Mouse (Mus musculus): ENCODE results near the gene Rnf157.
"Not testable (repeated sequence)": the region's sequence is repeated elsewhere in the genome, so short reads cannot be mapped to it uniquely, and the experiment has no call there.

The Rnf157 gene

DNA sequence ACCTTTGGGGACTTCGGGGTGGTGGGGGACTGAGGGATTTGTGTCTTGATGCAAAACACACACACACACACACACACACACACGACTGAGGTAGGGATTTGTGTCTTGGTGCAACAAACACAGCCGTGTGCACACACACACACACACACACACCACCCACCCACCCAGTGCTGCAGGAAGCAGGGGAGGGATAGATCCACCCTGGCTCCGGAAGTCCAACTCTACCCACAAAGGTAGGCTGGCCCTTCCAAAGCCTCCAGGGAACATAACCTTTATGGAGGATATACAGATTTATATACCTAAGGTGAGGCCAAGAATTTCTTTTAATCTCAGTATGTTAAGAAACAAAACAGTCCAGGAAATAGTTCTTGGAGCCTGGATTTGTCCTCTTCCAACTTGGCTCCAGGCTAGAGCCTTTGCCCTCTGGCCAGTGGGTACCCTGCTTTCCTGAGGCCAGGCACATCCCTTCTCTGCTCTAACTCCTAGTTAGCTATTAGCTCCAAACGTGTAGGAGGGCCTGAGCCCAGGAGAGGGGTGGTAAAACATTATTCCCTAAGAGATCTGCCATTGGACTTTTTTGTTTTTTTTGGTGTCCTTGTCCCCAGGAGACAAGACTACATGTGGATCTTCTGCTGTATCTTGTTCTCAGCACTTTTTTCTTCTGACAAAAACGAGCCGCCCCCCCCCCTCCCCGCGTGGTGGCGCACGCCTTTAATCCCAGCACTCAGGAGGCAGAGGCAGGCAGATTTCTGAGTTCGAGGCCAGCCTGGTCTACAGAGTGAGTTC lies 22.3 kb upstream of the Rnf157 start:
- in situ Hi-C loops (cut with MseI, MboI), result no loop called here

DNA sequence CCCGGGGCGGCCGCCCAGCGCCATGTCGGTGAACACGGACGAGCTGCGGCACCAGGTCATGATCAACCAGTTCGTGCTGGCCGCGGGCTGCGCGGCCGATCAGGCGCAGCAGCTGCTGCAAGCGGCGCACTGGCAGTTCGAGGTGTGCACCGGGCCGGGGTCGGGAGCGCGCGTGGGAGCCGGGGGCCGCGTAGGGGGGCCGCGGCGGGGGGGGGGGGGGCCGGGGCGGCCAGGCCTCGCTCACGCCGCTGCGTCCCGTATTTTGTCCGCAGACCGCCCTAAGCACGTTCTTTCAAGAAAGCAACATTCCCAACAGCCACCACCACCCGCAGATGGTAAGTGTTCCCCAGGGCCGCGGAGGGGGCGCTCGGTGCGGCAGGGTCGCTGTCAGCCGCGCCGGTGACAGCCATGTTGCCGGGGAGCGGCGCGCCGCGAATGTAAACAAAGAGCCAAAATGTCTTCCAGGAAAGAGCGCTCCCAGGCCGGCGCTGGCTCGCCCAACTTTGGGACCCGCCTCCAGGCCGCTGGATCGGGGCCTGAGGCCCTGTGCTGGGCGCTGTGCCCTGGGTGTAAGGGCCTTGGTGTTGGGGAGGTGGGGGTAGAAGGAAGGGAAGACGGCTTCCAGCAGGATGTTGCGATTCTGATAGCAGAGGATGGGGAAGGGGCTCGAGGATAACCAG lies 21.6 kb upstream of the Rnf157 start:
- in situ Hi-C loops (cut with MseI, MboI), result no loop called here

DNA sequence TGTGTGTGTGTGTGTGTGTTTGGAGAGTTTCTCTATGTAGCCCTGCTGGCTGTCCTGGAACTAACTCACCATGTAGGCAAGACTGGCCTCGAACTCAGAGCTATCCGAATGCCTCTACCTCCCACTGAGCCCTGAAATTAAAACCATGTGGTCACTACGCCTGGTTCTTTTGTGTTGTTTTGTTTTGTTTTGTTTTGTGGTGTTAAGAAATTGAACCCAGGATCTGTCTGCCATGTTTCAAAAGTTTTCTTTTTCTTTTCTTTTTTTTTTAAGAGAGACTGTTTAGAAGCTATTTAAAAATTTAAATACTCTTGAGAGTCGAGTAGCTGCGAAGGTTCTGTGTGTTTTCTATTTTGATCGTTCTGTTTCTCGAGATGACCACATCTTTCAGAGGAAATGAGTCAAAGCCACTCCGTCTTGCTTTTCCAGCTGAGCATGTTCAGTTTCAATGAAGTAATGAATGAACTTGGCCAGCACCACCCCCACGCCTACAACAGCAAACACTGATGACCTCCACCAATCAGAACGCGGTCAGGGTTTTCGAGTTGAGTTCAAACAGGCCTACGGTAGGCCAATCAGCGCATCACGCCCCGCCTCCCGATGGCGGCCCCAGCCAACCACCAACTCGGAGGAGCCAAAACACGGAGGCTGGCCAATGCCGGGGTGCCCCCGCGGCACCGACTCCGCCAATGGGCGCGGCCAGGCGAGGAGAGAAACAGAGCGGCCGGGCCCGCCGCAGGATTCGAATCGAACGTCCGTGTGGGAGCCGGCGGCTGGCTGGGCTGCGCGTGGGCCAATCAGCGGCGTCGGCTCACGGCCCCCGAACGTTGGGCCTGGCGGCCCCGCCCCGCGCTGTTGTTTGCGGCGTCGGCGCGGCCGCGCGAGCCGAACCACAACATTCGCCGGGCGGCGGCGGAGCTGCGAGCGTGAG lies 20.8 kb upstream of the Rnf157 start, which contains the start of gene Ubald2:
Ubald2 (plus strand) TSS at position 739 of the 931 bp plus-strand sequence.
- in situ Hi-C loops (cut with MseI, MboI), result no loop called here

DNA sequence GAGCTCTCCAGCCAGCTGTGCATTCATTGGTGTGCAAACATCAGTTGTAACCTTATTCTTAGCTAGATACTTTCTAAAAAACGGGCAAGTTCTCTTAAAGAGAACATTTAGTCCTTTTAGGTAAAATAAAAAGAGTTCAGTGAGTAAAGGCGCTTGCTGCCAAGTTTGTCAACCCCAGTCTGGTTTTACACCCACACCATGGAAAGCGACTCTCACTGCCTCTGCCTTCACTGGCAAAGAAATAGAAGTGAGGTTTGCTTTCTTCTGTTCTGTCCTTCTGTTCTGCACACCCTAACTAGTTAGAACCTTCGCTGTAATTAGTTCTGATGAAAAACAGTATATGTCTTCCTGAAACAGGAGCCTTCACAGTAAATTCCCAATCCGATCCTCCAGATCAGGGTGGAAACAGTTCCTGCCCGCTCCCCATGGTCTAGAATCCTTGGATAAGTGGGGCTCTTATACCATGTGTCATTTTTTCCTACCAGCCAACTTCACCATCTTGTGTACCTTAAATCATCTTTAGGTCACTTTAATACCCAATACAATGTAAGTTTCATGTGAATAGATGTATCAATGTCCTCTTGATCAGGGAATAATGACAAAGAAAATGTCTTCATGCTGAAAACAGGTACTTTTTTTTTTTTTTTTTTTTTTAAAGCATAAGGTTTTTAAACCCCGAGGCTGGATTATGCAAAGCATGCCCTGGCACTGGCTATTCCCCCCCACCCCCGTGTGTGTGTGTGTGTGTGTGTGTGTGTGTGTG lies 19.9 kb upstream of the Rnf157 start:
- in situ Hi-C loops (cut with MseI, MboI), result no loop called here

DNA sequence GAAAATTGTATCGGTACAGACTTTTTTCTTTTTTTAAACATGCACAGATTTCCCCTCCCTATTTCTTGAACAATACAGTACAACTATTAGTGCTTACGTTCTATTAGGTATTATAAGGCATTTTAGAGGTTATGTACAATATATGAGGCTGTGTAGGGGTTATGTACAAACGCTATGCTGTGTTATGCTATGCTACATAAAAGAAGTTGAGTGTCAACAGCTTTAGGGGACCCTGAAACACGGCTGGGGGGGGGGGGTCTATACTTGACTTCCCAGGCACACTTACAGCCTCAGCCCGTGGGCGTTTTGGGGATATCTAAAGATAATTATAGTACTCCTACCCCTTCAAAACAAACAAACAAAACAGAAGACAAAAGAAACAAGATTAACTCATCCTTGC lies 19.3 kb upstream of the Rnf157 start:
- in situ Hi-C loops (cut with MseI, MboI), result no loop called here

DNA sequence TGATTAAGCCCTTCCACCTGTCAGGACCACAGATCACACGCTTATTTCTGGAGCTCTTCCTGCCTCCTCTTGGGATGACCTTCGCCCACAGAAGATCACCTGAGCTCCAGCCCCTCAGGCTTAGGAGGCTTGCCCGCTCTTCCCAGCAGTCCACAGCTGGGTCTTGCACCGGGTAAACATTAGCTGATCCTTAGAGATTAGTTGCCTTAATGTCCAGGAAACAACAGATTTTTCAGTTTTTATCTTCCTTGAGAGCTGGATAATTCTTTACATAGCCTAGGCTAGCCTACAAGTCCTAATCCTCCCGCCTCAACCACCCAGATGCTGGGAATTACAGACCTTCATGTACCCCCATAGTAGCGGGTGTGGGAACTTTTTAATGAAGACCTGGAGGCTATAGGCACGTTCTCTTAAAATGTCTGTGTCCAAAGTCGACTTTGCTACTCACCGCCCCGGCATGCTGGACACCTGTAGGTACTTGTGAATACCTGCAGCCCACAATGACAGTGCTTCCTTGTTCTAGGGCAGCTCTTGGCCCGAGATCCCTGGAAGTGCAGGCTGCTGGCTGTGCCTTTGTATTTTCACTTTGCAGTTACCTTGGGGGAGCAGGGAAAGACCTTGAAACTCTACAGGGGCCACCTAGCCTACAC lies 18.7 kb upstream of the Rnf157 start:
- in situ Hi-C loops (cut with MseI, MboI), result no loop called here

DNA sequence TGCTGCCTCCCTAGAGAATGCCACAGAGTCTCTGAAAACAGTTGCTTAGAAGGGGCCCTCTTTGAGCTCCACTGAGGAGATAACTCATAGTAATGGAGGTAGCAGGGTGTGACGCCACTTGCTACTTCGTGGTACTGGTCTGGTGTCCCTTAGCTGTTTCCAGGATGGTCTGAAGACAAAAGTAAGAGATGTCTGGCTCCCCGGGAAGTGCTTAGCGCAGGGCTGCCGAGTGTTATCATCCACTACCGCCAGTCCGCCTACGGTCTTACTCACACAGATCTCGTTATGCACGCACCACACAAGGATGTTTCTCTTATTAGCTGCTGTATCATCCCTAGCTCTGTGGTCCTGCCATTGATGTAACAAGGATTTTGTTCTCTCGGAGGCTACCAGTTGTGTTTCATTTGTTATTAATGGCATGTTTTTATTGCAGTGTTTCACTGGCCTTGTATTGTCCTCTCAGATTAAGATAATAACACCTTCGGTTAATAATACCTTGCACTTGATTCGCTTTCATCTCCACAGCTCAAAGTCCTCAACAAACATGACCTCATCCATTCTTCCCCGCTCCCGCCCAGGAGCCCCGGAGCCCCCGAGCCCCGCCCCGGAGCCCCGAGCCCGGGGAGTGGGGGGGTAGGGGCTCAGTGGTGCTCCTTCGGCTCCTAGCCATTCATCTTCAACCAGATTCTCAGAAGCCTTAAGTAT lies 18.0 kb upstream of the Rnf157 start:
- in situ Hi-C loops (cut with MseI, MboI), result no loop called here

DNA sequence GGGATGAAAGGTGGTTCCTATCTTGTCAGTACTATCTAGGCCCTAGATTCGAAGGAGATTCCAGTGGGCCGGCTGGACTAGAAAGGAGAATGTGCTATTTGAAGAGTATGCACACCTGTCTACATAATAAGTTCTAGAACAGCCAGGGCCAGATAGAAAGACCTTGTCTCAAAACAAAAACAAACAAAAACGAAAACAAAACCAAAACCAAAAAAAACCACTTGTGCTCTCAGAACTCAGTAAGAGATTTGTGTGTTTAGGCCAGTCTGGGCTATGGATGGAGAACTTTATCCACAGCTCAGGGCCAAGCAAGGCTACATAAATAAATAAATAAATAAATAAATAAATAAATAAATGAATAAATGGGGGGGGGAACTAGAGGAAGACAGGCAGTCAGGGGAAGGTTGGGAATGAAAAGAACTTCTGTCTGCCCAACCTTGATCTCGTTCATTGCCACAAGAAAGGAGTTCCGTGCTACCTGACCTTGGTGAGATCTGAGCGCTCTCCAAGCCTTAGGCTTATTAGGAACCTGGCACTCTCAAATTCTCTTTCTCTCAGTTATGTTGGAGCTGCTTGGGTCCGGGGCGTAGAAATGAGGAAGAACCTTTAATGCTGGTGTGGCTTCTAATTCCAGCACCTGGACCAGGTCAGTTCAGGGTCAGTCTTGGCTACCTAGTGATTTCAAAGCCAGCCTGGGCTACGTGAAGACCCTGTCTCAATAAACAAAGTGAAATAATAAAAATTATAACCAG lies 17.2 kb upstream of the Rnf157 start:
- in situ Hi-C loops (cut with MseI, MboI), result no loop called here

DNA sequence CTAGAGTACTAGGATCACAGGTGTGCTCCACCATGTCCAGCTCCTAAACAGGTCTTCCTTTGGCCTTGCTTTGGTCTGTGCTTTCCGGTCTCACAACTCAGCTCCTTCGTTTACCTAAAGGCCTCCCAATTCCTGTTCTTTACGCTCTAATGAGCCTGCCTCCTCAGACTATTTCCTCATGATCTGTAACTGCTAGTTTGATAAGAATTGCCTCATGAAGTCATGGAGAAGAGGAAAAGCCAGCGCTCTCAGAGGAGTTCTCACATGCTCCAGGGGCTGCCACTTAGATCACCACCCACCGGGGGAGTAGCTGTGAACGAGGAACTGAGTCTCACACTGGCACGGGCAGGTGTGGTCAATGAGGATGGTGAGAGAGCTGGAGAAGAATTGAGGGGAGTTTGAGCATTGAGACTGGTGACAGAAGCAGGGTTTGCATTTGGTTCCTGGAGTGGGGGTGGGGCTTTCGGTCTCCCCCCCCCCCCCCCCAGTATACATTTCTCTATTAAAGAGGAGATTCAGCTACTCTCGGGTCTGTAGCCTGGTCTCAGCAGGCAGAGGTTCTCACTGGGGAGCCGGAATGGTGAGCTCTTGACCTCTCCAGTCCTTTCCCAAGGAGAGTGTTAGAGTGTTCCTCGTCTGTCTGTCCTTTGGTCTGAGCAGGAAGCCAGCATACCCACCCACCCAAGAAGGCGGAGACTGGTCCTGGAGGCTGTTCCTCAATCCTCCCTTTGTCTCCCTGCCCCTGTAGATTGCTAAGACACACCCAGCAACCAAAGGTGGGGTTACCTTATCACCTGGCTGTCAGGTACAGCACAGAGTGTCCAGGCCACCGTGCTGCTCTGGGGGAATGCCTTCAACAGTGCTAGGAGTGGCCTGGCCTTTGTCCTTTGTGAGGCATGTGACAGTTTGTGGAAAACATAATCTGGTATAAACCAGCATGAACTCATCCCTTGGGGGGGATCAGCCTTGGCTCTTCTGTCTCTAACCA lies 16.3 kb upstream of the Rnf157 start:
- in situ Hi-C loops (cut with MseI, MboI), result no loop called here

DNA sequence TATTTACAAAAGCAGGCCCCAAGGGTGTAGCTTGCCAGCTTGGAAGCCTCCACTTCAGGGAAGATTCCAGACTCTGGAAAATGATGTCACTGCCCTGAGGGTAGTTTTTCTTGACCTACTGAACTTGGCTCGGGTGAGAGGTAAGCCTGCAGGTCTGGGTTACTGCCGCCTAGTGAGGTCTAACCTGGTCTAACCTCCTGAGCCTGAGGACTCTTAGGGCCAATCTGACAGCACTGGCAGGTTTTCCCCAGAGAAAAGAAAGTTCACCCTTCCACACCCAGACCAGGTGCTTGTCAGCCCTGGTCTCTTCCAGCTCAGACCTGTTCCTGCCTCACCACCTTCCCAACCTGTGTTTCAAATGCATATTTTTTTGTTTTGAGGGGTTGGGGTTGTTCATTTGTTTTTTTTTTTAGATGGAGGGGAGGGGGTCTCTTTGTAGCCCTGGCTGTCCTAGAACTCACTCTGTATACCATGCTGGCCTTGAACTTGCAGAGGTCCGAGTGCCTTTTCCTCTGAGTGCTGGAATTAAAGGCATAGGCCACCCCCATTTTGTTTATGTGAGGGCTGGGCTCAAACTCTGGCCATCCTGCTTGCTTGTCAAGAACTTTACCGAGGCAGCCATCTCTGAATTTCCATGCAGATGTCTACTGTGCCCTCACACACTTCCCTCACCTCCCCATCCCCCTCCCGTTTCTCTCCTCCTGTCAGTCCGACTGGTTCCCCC lies 14.2 kb upstream of the Rnf157 start:
- in situ Hi-C loops (cut with MseI, MboI), result no loop called here

DNA sequence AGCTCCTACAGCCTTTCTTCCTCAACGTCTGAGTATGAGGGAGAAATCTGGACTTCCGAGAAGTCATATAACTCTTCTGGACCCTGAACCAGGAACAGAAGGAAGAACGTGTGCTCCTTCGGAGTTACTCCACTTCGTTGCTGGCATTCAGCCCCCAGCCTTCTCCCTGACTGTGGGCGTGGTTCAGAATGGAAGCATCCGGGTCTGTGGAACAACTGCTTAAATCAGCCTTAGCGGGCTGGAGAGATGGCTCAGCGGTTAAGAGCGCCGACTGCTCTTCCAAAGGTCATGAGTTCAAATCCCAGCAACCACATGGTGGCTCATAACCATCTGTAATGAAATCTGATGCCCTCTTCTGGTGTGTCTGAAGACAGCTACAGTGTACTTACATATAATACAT lies 13.5 kb upstream of the Rnf157 start:
- in situ Hi-C loops (cut with MseI, MboI), result not testable (repeated sequence)

DNA sequence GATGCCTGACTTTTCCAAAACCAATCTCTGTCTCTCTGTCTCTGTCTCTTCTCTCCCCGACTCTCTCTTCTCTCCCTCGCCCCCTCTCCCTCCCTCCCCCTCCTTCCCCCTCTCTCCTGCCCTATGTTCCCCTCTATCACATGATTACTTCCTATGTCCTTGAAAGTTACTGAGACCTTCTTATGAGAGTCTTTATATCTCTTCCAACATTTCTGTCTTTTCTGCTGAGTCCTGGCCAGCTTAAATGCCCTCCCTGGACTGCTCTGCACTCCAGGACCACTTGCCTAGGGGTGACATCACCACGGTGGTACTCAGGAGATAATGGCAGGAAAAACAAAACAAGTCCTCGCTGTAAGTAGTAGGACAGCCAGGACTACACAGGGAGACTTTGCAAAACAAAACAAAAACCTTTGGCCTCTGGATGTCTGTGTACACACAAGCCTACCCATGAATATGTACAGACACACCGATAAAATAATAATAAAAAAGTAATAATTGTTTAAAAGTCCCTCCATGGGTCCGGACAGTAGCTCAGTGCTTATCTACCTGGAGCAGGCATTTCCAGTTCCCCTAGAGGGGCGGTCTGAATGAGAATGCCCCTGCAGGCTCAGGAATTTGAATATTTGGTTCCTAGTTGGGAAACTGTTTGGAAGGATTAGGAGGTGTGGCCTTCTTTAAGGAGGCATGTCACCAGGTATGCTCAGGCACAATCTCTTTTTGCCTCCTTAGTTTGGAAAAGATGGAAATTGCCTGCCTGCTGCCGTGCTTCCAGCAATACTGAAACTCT lies 12.0 kb upstream of the Rnf157 start:
- in situ Hi-C loops (cut with MseI, MboI), result no loop called here

DNA sequence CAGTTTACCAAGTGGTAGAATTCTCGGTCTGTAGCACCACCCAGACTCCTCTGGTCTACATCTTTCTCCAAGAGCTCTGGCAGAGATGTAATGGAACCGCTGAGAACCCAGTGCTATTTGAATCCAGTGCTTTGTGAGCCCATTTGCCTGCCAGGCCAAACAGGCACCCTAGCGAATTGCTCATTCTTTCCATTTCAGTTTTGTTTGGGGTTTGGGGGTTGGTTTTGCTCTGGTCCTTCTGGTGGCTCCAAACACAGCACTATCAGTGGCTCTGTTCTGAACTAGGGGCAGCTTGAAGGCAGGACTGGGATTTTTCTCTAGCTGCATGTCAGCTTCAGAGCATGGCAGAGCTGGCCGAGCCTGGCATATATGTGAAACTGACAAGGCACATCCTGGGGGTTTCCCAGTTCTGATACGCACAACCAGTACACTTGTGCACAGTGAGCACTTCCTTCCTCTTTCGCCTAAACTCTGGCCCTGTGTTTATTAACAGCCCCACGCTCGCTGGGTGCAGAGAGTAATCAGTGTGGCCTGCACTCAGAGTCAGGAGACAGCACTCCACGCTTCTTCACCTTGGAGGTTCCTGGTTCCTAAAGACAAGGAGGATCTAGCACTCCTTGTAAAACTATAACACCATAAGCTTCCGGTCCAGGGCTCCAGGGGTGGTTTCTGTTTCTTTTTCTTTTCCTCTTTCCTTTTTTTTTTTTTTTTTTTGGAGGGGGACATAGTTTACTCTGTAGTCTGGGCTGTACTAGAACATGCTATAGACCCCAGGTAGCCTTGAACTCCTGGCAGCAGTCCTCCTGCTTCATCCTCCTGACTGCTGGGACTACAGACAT lies 11.2 kb upstream of the Rnf157 start:
- in situ Hi-C loops (cut with MseI, MboI), result no loop called here

DNA sequence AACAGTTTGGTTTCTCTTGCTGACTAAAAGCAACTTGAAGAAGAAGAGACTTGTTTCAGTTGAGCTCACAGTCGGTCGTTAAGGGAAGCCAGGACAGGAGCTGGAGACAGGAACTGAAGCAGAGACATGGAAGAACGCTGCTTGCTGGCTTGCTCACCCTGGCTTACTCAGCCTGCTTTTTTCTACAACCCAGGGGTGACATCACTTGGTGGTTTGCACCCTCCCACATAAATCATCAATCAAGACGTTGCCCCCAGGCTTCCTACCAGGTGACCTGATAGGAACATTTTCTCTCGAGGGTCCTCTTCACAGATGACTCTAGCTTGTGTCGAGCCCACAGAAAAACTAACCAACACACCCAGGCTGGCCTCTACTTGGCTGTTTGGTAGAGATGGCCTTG lies 10.4 kb upstream of the Rnf157 start:
- in situ Hi-C loops (cut with MseI, MboI), result no loop called here

DNA sequence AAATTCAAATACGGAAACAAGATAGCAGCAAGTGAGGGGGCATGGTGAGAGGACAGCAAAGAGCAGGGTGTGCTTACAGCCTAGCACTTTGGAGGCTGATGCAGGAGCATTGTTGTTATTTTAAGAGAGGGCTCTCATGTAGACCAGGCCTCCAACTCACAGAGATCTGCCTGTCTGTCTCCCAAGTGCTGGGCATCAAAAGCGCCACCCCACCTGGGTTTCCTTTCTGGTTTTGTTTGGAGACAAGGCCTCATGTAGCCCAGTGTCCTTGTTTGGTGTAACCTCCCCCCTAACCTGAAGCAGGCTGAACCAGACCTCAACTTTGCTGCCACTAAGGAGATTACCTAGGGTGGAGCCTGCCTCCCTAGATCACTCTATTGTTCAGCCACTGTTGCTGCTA lies 9.7 kb upstream of the Rnf157 start:
- in situ Hi-C loops (cut with MseI, MboI), result no loop called here

DNA sequence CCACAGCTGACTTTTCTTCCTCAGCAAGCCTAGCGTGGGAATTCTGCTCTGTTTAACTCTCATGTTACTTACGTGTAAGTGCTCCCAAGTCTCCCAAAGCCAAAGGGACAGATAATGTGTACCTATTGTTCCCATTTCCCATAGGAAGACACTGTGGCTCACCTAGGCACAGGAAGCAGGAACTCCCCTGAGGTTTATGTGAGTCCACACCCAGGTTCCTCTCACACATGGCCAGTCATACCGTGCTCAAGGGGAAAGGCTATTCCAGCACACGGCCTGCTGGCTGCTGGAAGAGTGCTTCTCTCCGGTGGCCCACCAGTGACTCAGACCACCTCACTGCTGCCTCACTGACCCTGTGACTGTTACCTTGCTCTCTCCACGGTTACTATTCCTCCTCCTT lies 8.3 kb upstream of the Rnf157 start:
- in situ Hi-C loops (cut with MseI, MboI), result no loop called here
